Mouse (Mus musculus): ENCODE data around the gene Ccdc74a.
"Not testable (repeated sequence)": the region's sequence is repeated elsewhere in the genome, so short reads cannot be mapped to it uniquely, and the experiment has no call there.

Gene Ccdc74a

DNA sequence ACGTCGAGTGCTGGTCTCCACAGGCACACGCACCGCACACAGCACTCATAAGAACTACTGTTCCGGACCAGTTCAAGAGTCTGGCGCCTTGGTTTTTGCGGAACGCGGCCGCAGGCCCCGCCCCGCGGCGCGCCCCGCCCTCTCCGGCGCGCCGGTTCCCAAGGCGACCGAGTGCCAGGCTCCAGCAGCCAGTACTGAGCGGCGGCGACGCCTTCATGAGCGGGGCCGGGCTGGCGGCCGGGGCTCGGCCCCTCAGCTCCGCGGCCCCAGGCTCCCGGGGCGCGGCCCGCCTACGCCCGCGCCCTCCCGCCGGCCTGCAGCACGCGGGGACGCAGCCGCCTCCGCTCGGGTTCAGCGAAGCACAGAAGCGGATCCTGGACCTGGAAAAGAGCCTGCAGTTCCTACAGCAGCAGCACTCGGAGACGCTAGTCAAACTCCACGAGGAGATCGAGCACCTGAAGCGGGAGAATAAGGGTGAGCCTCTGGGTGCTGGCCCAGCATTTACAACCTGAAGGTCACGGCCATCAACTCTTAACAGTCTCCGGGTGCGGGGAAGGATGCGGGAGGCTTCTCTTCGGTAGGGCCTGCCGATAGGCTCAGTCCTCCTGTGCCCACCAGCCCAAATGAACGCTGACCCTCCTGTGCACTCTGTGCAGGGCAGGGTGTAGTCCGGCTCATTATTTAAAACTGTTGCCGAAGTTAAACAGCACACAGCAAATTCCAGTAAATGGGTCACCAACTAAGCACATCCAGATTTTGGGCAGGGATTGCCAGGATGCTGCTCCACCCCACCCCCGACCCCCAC is at the start of gene Ccdc74a:
Gene Ccdc74a (plus strand): TSS at position 161 of the 805 bp plus-strand sequence.
- DNase-seq: peak; percentile 71

DNA sequence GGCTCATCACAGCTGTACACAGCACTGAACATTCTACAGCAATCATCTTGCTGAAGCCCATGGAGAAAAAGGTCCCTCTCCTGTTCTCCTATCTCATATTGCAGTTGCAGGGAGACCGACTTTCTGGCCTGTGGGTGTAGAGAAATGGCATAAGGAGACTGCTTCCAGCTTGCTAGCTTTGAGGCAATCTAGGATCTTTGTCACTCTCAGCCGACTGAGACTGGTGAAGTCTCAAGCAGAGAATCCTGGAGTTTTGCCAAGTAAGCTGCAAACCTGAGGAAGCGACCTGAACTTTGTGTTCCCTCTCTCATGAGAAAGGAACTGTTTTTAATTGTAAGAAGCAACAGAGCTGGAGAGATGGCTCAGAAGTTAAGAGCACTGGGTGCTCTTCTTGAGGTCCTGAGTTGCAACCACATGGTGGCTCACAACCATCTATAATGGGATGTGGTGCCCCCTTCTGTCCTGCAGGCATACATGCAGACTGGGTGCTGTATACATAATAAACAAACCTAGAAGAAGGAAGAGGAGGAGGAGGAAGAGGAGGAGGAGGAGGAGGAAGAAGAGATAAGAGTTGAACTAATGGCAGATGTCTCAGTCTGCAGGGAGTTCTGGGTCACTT is 45.2 kb upstream of the Ccdc74a start:
- no peak for DNase-seq

DNA sequence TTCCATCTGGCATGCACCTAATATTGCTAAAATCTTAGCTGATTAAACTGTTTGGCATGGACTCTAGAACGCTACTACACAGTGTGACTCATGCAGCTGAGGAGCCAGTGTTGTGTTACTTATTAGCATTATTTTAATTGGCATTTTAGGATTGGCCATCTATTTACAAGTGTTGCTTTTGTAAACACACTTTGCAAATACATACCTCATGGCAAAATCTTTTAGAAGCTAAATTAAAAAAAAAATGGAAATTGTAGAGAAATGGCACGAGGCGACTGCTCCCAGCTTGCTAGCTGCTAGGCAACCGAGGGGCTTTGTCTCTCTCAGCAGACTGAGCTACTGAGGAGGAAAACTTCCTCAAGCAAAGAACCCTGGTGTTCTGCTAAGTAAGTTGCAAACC is 41.3 kb upstream of the Ccdc74a start:
- no peak for DNase-seq

DNA sequence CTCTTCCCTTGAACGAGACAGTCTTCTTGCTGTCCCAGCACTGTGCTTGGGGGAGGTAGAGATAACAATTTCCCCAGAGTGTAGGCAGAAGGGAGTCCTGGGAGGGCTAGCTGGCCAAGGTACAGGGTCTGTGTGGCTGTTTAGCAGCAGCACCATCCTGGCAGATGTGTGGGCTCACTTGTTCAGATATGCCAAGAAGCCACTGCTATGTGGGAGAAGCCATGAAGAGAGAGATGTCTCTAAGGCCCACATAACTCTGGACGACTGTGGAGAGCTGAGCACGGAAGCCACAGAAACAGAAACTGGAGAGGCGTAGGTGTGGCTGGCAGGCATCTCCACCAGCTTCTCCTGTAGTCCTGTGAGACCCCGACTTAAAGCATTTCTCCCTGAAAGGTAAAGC is 40.6 kb upstream of the Ccdc74a start:
- DNase-seq: no peak

DNA sequence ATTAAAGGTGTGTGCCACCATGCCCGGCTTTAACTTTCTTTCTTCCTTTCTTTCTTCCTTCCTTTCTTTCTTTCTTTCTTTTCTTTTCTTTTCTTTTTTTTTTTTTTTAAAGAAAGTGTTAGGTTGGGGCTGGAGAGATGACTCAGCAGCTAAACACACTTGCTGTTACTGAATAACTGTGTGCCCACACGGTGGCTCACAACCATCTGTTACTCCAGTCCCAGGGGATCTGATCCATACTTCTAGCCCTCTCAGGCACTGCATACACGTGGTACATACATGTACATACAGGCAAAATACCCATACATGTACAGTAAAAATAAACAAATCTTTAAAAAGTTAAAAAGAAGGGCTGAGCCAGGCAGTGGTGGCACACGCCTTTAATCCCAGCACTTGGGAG is 34.9 kb upstream of the Ccdc74a start:
- no peak for DNase-seq

DNA sequence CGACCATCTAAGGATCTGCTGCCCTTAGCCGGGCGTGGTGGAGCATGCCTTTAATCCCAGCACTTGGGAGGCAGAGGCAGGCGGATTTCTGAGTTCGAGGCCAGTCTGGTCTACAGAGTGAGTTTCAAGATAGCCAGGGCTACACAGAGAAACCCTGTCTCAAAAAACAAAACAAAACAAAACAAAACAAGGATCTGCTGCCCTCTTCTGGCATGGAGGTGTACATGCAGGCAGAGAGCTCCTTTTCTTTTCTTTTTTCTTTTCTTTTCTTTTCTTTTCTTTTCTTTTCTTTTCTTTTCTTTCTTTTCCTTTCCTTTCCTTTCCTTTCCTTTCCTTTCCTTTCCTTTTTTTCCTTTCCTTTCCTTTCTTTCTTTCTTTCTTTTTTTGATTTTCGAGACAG is 31.5 kb upstream of the Ccdc74a start:
- not testable (repeated sequence) for DNase-seq

DNA sequence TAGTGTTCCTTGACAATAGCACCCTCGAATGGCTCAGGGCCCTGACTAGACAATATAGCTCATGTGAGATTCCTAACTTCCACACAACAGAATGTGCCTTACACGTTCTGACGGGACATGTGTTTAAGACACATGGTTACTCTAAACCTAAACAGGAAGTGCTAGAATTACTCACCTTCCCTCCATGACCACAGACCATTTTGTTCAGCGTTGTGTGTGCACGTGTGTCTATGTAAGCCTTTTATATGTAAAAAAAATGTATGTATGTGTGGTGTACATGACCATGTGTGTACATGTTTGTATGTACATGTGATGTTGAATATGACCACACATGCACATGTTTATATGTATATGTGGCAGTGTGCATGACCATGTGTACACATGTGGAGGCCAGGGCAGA is 30.1 kb upstream of the Ccdc74a start:
- no peak for DNase-seq

DNA sequence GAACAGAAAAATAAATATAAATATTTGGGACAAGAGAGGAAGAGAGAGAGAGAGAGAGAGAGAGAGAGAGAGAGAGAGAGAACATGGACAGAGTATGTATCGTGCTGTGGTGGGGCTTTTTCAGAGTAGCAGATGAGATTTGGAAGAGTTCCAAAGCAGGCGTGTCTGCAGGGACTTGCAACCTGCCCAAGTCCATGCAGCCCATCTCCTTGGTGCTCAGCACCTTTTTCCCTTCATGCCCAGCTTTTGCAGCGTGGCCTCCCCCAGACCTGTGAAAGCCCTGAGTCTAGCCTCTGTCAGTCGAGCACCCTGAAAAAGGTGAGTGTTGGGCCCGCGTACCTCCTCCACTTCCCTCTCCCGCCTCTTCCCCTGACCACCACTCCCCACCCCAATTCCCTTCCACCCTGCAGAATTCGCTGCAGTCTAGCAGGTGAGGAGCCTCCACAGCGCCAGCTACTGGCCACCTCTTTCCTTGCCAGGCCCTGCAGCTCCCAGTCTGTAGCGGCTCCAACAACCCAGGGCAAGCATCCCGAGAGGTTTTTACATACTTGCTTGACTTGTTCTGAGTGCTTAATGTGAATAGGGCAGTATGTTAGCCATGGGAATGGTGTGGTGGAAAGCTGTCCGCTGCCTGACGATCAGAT is 28.2 kb upstream of the Ccdc74a start:
- DNase-seq: peak; percentile 56

DNA sequence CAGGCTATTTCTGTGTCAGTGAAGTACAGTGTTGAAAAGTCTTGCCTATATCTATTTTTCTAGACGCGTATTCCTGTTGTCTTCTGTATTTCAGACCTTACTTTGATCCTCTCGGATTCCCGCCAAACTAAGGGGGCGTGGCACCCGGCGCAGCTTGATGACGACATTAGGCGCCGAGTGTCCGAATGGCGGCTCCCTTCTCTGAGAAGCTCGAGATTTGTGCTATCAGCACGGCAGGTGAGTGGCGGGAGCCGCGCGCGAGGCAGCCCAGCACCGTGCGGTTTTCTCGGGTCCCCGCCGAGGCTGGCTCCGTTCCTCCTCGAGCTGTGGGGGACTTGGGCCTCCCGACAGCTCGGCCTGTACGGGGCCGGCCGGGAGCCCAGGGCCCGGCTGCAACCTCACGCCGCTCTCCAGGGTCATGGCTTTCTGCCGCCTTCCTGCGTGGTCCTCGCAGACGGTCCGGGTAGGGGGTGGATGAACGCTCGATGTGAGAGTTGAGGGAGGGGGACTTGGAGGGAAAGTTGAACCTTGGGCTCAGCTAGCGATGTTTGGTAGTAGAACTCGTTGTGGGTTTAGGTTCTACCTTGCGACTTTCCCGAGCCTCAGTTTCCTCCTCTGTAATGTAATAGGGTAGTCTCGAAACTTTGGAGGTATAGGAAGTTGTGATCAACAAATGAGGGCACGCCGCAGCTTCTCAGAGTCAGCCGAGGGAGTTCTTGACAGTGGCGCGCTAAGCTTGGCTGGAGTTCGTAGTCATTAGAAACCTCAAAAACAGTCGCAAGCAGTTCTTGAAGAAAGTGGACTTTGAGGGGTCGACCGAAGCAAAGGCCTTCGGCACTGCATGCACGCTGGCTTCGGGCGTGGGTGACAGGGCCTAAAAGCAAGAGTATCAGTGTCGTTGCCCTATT is 26.8 kb upstream of the Ccdc74a start, which contains the start of gene Smpd4:
Gene Smpd4 (plus strand): TSS at position 157 of the 908 bp plus-strand sequence.
- peak; percentile 91 for DNase-seq

DNA sequence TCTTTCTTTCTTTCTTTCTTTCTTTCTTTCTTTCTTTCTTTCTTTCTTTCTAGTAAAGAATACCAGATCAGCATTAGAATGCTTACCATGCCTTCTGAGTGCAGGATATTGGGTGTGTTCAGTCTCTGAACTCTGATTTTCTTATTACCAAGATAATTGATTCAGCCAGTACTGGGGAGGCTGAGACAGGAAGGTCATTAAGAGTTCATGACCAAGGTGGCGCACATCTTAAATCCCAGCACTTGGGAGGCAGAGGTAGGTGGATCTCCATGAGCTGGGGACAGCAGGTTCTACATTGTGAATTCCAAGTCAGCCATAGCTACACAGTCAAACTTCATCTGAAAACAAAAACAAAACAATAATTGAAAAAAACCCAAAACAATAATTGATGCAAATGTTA is 24.3 kb upstream of the Ccdc74a start:
- no peak for DNase-seq

DNA sequence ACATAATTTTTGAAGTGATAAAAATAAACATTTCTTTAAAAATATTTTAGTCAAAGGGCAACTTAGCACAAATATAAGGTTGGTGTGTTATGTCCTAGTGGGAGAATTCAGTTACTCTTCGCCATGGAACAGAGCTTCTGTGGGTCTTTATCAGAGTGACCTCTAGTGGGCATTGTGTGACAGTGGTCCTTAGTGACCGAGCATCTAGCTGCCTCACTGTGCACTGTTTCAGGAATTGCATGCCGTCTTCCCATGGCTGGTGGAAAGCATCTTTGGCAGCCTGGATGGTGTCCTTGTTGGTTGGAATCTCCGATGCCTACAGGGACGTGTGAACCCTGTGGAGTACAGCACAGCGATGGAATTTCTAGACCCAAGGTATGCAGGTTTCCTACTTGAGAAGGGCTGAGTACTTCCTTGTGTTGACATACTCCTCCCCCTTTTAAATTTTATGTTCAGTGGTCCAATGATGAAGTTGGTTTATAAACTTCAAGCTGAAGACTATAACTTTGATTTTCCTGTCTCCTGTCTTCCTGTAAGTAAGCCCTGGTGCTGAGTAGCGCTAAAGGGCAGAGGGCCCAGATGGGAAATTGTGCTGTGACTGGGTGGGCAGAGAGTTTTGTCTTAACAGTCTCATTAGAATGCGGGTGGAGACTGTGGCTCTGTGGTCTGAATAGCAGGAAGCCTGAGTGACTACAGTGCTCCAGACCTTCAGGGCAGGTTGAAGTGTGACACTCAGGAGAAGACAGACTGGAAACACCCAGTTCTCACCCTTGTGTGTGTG is 20.6 kb upstream of the Ccdc74a start:
- no peak for DNase-seq

DNA sequence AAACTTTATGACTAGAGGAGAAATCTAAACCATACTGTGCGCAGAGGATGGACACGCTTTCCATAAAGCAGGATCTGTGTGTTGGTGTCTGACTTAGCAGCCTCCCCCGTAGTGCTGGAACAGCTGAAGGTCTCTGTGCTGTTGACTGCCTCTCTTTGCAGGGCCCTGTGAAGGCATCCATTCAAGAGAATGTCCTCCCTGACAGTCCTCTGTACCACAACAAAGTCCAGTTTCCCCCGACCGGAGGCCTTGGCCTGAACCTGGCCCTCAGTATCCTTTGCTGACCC is 20.1 kb upstream of the Ccdc74a start:
- no peak for DNase-seq

DNA sequence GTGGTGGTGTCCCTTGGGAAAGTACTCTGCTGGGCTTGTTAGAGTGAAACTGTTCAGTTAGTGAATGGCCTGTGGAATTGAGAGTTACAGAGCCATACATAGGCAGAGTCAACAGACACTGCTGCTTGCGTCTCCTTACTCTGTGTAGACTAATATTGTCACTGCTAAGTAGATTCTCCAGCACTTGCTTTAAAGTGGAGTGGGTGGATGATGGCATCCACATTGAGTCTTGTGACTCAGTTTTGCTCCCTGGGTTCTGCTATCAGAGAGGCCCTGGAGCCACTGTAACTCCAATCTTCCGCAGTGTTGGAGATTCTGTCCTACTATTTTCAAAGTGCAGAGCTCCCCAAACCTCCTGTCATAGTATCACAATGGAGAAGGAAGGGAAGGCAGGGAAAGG is 13.7 kb upstream of the Ccdc74a start:
- no peak for DNase-seq

DNA sequence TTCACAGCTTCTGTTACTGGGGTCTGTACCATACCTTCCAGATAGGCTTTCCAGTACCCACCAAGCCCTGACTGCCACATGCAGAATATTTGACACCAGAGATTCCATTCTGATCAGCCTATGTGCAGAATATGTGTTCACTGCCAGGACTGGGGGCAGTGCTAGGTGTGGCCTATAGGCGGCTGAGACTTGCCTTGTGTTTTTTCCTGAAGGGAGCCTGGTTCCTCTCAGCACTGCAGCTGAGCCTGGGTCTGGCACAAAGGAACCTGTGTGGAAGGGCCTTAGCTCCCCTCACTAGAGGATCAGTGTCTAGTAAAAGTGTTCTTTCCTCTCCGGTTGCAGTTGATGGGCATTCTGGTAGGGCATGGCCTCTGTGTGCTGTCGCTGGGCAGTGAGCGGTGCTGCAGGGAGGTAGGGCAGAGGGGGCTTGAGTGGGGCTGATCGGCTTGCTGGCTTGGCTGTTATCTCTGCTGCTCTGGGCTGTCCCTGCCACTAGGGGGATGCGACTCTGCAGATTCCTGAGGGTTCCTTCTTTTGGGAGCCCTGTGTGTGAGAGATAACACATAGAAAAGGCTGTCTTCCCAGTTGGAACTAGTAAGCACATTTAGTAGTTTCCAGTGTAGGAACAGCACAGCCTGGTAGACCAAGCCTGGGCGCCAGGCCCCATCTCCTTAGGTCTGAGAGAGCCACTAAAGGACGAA is 12.6 kb upstream of the Ccdc74a start:
- peak; percentile 34 for DNase-seq

DNA sequence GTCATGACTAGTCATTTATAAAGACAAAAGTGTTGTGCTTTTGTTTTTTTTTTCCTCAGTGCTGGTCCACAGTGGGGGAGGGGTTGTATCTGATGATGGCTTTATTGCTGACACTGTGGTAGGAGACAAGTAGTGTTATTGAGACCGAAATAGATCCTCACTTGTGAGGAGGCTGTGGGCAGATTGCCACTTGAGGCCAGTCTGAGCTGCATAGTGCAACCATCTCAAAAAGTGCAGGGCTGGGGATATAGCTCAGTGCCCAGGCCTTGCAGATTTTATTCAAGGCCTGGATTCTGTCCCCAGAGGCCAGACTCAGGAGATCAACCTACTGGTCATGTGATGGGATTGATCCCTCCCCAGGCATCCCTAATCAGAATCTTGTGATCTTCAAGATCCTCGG is 9.4 kb upstream of the Ccdc74a start:
- DNase-seq: no peak

DNA sequence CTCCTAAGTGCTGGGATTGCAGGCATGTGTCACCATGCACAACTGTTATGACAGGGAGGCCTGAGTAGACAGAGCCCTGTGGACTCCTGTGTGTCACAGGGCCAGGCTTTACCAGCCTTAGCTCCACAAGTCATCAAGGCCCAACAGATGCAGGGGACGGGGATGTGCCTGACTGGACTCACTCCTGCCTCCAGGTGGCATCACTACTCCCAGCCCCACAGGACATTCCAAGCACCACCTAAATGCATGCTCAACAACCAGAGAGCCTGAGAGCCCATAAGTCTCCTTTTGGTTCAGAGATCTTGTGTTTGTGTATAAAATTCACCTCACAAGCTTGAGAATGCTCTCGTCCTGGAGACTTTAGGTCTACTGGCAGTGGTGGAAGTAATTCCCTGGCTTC is 8.7 kb upstream of the Ccdc74a start:
- DNase-seq: no peak

DNA sequence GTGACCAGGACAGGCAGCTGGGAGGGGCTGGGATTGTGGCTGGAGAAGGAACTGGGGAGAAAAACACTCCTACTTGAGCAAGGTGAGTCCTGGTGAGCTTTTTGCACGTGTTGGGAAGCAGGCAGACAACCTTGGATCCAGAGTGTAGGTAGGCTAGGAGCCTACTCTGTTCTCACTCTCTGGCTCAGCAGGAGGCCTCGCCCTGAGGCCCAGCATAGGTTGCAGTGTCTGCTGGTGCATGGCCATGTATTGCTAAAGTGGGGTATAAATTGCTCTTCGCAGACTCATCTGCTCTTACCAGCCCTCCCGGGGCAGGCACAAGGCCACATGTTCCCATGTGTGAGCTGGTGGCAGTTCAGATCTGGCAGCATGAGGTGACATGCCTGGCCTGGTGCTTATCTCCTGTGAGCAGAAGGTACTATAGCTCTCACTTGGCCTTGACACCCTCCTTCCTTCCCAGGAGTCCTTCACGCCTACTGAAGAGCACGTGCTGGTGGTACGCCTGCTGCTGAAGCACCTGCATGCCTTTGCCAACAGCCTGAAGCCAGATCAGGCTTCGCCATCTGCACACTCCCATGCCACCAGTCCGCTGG is 8.1 kb upstream of the Ccdc74a start:
- no peak for DNase-seq

DNA sequence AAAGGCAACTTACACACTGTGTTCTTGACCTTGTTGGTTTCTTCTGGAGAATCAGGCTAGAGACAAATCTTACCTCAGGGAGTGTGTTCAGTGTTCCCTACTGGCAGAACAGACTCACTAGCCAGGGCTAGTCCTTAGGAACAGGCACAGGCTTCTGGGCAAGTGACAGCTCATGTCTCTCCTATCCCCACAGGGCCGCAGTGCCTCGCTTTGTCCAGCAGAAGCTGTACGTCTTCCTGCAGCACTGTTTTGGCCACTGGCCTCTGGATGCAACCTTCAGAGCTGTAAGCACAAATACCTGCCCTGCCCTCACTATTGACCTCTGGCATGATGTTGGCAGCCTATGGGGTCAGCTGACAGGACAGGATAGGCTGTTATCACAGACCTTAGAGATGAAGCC is 7.2 kb upstream of the Ccdc74a start:
- no peak for DNase-seq

DNA sequence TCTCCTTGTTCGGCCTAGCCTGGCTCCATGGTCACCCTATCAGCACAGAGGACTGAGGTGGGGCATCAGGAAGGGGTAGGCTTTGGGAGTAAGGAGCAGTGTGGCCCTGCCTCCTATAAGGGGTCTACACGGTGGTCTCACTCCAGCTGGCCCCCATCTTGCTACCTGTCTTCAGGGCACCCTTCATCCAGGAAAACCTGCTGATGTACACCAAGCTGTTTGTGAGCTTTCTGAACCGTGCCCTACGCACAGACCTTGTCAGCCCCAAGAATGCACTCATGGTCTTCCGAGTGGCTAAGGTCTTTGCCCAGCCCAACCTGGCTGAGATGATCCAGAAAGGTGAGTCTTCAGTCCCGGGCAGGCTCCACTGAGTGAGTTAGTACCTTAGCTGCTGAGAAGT is 6.3 kb upstream of the Ccdc74a start:
- DNase-seq: no peak

DNA sequence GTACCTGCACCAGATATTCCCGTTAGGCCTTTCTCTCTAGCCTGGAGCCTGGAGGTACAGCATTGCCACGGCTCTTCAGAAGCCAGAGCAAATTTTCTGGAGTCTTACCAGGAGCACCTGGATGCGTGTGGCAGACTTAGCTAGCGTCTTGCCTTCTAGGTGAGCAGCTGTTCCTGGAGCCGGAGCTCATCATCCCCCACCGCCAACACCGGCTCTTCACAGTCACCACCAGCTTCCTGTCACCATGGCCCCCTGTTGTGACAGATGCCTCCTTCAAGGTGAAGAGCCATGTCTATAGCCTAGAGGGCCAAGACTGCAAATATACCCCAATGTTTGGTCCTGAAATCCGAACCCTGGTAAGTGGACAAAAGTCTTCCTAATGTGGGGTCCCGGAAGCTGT is 5.6 kb upstream of the Ccdc74a start:
- DNase-seq: no peak

DNA sequence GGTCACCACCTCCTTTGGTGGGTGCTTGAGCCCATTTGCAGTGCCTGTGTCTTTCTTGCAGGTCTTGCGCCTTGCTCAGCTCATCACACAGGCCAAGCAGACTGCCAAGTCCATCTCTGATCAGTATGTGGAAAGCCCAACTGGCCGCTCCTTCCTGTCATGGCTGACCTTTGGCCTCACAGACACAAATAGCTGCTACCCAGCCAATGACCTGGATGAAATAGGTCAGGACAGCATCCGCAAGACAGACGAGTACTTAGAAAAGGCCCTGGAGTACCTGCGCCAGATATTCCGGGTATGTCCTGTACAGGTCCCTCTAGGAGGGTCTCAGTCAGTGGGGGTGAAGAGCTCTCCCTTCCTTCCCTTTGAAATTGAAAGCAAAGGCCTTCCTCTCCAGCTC is 5.0 kb upstream of the Ccdc74a start:
- DNase-seq: no peak
